Mouse (Mus musculus) kidney, embryonic 16.5 days (tissue): ENCODE measurements at regions not wholly inside any gene's neighbourhood (a gene's known extent, or its start where the extent isn't known, plus 50 kb on each side); places are given as distances from the start of the nearest gene placed in this dataset.

Source experiments
- ATAC-seq: fragments of 200-750 bp; cut with Nextera tagmentation; 2 replicates; pipeline ENCODE4 v1.8.0; 2017; ENCODE audit warnings: moderate TSS enrichment; ENCODE audit not compliant: low FRiP score, low TSS enrichment
- H3K27ac ChIP-seq: fragments of 300-500 bp; sonication (generic); 2 replicates; pipeline ENCODE4 v1.5.1; 2014; ENCODE audit warnings: low read length
- H3K27me3 ChIP-seq: fragments of 300-500 bp; sonication (generic); 2 replicates; pipeline ENCODE4 v1.6.1; 2014; ENCODE audit warnings: low read length, control low read depth, mixed read lengths; ENCODE audit not compliant: insufficient read depth
- H3K36me3 ChIP-seq: fragments of 300-500 bp; sonication (generic); 2 replicates; pipeline ENCODE4 v1.6.1; 2014; ENCODE audit warnings: low read length, control low read depth, mixed read lengths; ENCODE audit not compliant: insufficient read depth
- H3K4me1 ChIP-seq: fragments of 300-500 bp; sonication (generic); 2 replicates; pipeline ENCODE4 v1.6.1; 2014; ENCODE audit warnings: low read length, control low read depth, mixed read lengths; ENCODE audit not compliant: insufficient read depth
- H3K4me2 ChIP-seq: fragments of 300-500 bp; sonication (generic); replicated peaks from 2 replicates; pipeline ENCODE4 v1.6.1; 2014; ENCODE audit warnings: low read depth, low read length
- H3K4me3 ChIP-seq: fragments of 300-500 bp; sonication (generic); 2 replicates; pipeline ENCODE4 v1.5.1; 2014; ENCODE audit warnings: mild to moderate bottlenecking, low read length
- H3K9ac ChIP-seq: fragments of 300-500 bp; sonication (generic); replicated peaks from 2 replicates; pipeline ENCODE4 v1.6.1; 2014; ENCODE audit warnings: low read length
- H3K9me3 ChIP-seq: fragments of 300-500 bp; sonication (generic); 2 replicates; pipeline ENCODE4 v1.6.1; 2016; ENCODE audit warnings: low read length, control low read depth
- WGBS: fragments of 180-500 bp; shearing (Covaris S2); extraction: QIAGEN DNeasy Blood & Tissue Kit; methylation state at CpG from one replicate; pipeline ENCODE4 v1.1.7; 2014; 5-methylcytosine and 5-hydroxymethylcytosine counted together

GRCm38 (mm10) chr6:11723519-11723918, 183.8 kb downstream of the Ndufa4 start:
- Histone ChIP-seq H3K9ac (no peak overlapping the region), H3K27ac (no peak overlapping the region), H3K36me3 (no peaks in the 10 kb centered on the region), H3K4me3 (no peak overlapping the region), H3K4me1 (no peaks in the 10 kb centered on the region), H3K4me2 (no peak overlapping the region), H3K9me3 (no peaks in the 10 kb centered on the region), H3K27me3 (no peaks in the 10 kb centered on the region)
- ATAC-seq: no peak
- WGBS: 66% methylated on average over 2 of the region's 2 CpGs

- H3K4me1 ChIP-seq: no peaks in the 10 kb centered on the region
- WGBS: 82% methylated on average over 4 of the region's 4 CpGs
- no peak overlapping the region for H3K4me2 ChIP-seq
- H3K4me3 ChIP-seq: no peak overlapping the region
- H3K9ac ChIP-seq: no peak overlapping the region
- H3K27ac ChIP-seq: no peak overlapping the region
- H3K9me3 ChIP-seq: no peaks in the 10 kb centered on the region
- no peak for ATAC-seq
- H3K27me3 ChIP-seq: no peaks in the 10 kb centered on the region
- no peaks in the 10 kb centered on the region for H3K36me3 ChIP-seq
Measured at GRCm38 (mm10) chr6:11720274-11720673, 187.0 kb downstream of the Ndufa4 start.

DNA sequence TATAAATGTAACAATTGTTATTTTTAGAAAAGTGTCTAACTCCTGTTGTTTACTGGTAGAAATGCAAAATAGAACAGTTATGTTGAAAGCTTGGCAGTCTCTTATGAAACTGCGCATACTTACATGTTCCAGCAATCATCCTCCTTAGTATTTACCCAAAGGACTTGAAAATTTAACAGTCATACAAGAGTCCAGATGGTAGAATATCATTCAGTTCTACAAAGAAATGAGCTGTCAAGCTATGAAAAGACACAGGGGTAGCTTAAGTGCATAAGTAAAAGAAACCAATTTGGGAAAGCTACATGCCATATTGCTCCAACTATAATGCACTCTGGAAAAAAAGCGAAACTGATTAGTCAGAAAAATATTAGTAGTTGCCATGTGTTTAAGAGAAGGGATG, 196.7 kb downstream of the Ndufa4 start:
- no peaks in the 10 kb centered on the region for H3K4me1 ChIP-seq
- H3K27ac ChIP-seq: no peak overlapping the region
- no peak overlapping the region for H3K4me3 ChIP-seq
- H3K27me3 ChIP-seq: no peaks in the 10 kb centered on the region
- H3K9me3 ChIP-seq: no peaks in the 10 kb centered on the region; the same call in 1 of the 2 replicates
- 93% methylated on average over 2 of the region's 2 CpGs for WGBS
- H3K4me2 ChIP-seq: no peak overlapping the region
- no peak for ATAC-seq
- no peak overlapping the region for H3K9ac ChIP-seq
- H3K36me3 ChIP-seq: no peaks in the 10 kb centered on the region

GRCm38 (mm10) chr6:11709465-11709864, 197.8 kb downstream of the Ndufa4 start:
- Histone ChIP-seq H3K4me3 (no peak overlapping the region), H3K4me2 (no peak overlapping the region), H3K9ac (no peak overlapping the region), H3K27ac (no peak overlapping the region), H3K27me3 (no peaks in the 10 kb centered on the region), H3K9me3 (no peaks in the 10 kb centered on the region; the same call in 1 of the 2 replicates), H3K4me1 (no peaks in the 10 kb centered on the region), H3K36me3 (no peaks in the 10 kb centered on the region)
- no peak for ATAC-seq
